ENCODE assay signal across 8 mouse cellular contexts in genomic region chr4:82512743-82513425, GRCm38 (mm10).
DNase-seq lines count a peak whose midpoint lies in the region; ATAC-seq and TF ChIP-seq lines count a peak whose summit lies in the region.

No protein-coding gene starts in this region.

- H3K4me3 ChIP-seq in intestine, embryonic 16.5 days (ENCODE audit: low read length), result peak overlapping the region; percentile 56
- peak overlapping the region; percentile 38 for H3K4me3 ChIP-seq in midbrain, embryonic 11.5 days (ENCODE audit: low read depth, low read length)
- peak overlapping the region; percentile 75 for H3K4me3 ChIP-seq in small intestine, adult 2 months (ENCODE audit: low read depth, low read length)

- H3K36me3 ChIP-seq in intestine, embryonic 16.5 days (ENCODE audit: control insufficient read depth, insufficient read depth, low read length), result no peaks in the 10 kb centered on the region
- H3K36me3 ChIP-seq in midbrain, embryonic 11.5 days (ENCODE audit: control insufficient read depth, insufficient read depth, low read length), result no peaks in the 10 kb centered on the region
- H3K36me3 ChIP-seq in small intestine, adult 2 months (ENCODE audit: control insufficient read depth, insufficient read depth, low read length), result no peaks in the 10 kb centered on the region

- peak; percentile 53; the same call in 1 of the 2 replicates for TF ChIP-seq POLR2A in small intestine, adult 2 months (IDR thresholded peaks at IDR 0.05; ENCODE audit: low read depth, low read length)

- intact Hi-C loops in gastrocnemius, postnatal 36 days (cut with DNase I), result loop anchor here (2.0 kb wide), 2 partner anchors 26 to 76 kb away; no protein-coding TSS in a partner anchor
- intact Hi-C loops in left cerebral cortex, postnatal 4 days (cut with DNase I), result loop anchor here (5.0 to 10.0 kb wide), 2 partner anchors 74 to 422 kb away; no protein-coding TSS in a partner anchor

- peak; percentile 96 for ATAC-seq in intestine, embryonic 16.5 days
- ATAC-seq in midbrain, embryonic 11.5 days (ENCODE audit: low FRiP score), result peak; percentile 97

- H3K4me1 ChIP-seq in intestine, embryonic 16.5 days (ENCODE audit: control insufficient read depth, insufficient read depth, low read length), result peaks cover 34% of the 10 kb centered on the region
- peaks cover 40% of the 10 kb centered on the region for H3K4me1 ChIP-seq in midbrain, embryonic 11.5 days (ENCODE audit: control insufficient read depth, insufficient read depth, low read length)
- peaks cover 4% of the 10 kb centered on the region for H3K4me1 ChIP-seq in small intestine, adult 2 months (ENCODE audit: control insufficient read depth, insufficient read depth, insufficient read length, low read length)

- H3K9ac ChIP-seq in intestine, embryonic 16.5 days (ENCODE audit: low read depth, low read length), result peak overlapping the region; percentile 79
- peak overlapping the region; percentile 73 for H3K9ac ChIP-seq in midbrain, embryonic 11.5 days (ENCODE audit: low read length)

- WGBS in intestine, embryonic 16.5 days, result 0% methylated on average over 61 of the region's 63 CpGs
- WGBS in midbrain, embryonic 11.5 days, result under 1% methylated on average over 48 of the region's 63 CpGs
- WGBS in small intestine, adult 2 months, result under 1% methylated on average over 63 of the region's 63 CpGs

- H3K27me3 ChIP-seq in intestine, embryonic 16.5 days (replicated peaks; ENCODE audit: control insufficient read depth, insufficient read depth, low read length), result no peaks in the 10 kb centered on the region
- no peaks in the 10 kb centered on the region for H3K27me3 ChIP-seq in midbrain, embryonic 11.5 days (ENCODE audit: control insufficient read depth, insufficient read depth, low read length)
- no peaks in the 10 kb centered on the region for H3K27me3 ChIP-seq in small intestine, adult 2 months (ENCODE audit: control insufficient read depth, insufficient read depth, low read length)

- peak; percentile 99 for DNase-seq in adrenal gland, postnatal 14 days
- peak; percentile 93 for DNase-seq in embryo, embryonic 10.5 days (ENCODE audit: low spot score)
- peak; percentile 97 to 98 for DNase-seq in gastrocnemius, postnatal 36 days
- peak; percentile 98 for DNase-seq in left cerebral cortex, postnatal 4 days
- DNase-seq in midbrain, embryonic 11.5 days (ENCODE audit: low spot score, missing footprints), result peak; percentile 99
- no peak for DNase-seq in MN1 (ENCODE audit: low spot score)

- peak overlapping the region; percentile 90 for H3K4me2 ChIP-seq in intestine, embryonic 16.5 days (ENCODE audit: low read depth, low read length)
- H3K4me2 ChIP-seq in midbrain, embryonic 11.5 days, result peak overlapping the region; percentile 80

- H3K27ac ChIP-seq in intestine, embryonic 16.5 days (ENCODE audit: low read length), result peak overlapping the region; percentile 92
- peak overlapping the region; percentile 82 for H3K27ac ChIP-seq in midbrain, embryonic 11.5 days (ENCODE audit: low read depth, low read length)
- H3K27ac ChIP-seq in small intestine, adult 2 months (ENCODE audit: insufficient read depth, low read depth, low read length), result peak overlapping the region; percentile 88

- TF ChIP-seq CTCF in small intestine, adult 2 months (IDR thresholded peaks at IDR 0.05; ENCODE audit: extremely low read depth, insufficient read length, insufficient replicate concordance, low read depth, low read length), result no peak

- H3K9me3 ChIP-seq in intestine, embryonic 16.5 days (ENCODE audit: control insufficient read depth, low read length), result no peaks in the 10 kb centered on the region
- no peaks in the 10 kb centered on the region for H3K9me3 ChIP-seq in midbrain, embryonic 11.5 days (ENCODE audit: control insufficient read depth, low read length)
